Mouse (Mus musculus): ENCODE results near the gene Zfp93.
A peak's percentile ranks its signal among the peaks of the same experiment; 100 is the strongest.

Gene Zfp93

DNA sequence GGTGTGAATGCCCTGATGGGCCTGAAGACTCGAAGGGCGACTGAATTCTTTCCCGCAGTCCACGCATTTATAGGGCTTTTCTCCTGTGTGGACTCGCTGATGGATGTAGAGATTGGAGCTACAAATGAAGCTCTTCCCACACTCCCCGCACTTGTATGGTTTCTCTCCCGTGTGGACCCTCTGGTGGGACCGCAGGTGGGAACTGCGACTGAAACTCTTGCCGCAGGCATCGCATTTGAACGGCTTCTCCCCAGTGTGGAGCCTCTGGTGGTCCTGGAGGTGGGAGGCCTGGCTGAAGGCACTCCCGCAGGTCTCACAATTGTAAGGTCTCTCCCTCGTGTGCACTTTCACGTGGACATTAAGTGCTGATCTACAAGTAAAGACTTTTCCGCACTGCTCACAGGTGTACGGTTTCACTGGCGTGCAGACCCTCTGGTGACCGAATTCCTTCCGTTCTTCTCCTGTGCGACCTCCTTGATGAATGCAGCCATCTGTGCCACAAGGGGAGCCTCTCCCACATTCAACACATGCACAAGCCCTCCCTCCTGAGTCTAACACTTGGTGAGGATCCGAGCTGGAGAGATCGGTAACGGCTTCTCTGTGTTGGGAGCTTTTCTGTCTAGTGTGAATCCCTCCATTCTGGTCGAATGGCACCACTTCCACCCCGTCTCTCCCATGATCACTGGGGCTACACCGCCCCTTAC lies 21.3 kb downstream of the Zfp93 start:
- no peak for DNase-seq

DNA sequence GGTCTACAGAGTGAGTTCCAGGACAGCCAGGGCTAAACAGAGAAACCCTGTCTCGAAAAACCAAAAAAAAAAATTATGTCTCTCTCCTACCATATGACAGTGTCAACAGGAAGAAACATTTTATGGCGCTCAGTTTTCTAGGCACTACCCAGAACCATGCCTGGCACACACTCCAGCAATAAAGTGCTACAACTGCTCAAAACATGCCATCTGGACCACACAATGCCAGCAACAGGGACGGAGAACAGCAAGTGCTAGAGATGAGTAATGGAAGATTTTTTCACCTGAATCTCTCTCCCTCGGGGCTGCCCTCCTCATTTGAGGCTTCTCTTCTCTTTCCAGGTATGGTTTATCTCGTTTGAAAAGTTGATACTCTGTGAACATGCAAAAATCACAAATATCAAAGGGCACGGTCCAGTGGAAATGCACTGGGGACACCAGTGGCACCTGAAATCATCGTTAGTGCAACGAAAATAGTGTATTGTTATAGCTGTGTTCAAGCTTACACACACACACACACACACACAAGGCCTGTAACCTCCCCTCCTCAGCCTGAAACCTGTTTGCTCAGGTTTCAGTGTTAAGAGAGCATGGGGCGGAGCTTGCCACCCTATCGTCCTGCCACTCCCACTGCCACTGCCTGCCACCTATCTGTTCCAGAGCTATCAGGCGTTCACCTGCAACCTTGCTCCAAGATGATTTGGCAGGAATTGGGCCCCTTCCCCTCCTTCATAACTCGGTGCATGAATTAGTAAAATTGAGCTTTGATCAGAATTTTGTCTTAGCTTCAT lies 23.0 kb downstream of the Zfp93 start:
- DNase-seq: peak; percentile 38

DNA sequence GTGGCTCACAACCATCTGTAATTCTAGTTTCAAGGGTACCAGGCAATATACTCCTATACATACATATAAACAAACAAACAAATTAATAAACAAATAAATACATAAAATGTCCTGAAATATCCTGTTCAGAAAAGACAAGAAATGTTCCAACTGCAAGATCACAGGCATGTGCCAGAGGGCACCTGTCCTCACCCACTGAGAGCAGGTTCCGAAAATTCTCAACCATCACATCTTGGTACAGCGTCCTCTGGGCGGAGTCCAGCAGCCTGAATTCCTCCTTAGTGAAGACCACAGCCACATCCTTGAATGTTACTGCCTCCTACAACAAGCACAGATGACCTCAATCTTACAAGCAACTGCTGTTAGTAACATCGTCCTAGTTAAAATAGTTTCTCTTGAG lies 24.5 kb downstream of the Zfp93 start:
- no peak for DNase-seq

DNA sequence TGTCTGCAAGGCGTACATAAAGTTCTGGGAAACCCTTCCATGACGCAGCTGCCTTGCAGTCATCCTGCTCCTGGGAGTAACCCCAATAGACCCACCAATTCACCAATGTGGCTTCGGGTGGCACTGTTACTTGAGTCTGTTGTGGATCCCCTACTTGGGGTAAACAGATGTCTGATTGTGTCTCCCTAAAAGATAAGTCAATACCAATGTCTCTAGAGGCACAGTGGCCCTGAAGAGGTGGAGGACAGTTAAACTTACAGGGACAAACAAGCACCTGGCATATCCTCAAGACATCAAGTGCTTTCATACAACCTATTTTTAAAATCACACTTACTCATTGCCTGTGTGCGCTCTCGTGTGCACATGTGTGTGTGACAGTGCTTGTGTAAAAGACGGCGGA lies 25.2 kb downstream of the Zfp93 start:
- DNase-seq: no peak

DNA sequence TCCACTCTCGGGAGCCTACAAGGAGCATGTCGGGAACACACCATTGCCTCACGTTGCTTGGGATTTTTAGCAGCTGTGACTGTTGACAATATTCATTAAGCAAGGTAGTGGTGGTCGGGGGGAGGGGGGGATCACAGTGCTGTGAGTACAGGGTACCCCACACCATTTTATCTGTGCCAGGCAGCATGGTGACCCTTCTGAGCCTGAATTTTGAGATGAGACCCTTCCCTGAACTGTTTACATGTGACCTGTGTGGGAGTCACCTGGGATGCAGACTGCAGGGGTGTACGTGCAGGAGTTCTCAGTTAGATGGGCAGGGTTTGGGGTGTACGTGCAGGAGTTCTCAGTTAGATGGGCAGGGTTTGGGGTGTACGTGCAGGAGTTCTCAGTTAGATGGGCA lies 26.2 kb downstream of the Zfp93 start:
- no peak for DNase-seq

DNA sequence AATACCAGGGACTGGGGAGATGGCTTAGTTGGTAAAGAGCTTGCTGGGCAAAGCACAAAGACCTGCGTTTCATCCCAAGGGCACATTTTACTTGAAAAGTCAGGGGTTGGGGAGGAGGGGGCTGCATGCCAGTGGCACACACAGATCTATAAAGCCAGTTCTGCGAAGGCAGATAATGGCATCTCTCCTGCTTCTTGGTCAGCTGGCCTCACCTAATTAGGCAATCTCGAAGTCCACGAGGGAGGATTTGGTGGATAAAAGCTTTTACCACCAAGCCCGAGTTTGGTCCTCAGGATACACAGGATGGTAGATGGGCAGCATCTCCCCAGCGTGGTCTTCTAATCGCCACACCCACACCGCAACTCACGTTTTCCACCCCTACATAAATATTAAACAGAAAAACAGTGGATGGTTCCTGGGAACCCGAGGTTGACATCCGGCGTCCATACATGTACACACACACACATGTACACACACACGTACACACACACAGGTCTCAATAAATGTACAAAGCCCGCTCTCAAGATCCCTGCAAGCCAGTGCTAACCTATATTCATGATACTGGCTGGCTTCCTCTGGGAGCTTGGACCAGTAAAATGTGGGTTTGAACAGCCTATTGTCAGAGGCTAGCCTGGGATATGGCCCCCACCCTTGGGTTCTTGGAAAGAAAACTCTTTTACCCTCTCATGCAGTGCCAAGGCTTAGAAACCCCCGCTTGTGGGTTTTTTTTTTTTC lies 27.3 kb downstream of the Zfp93 start:
- DNase-seq: no peak

DNA sequence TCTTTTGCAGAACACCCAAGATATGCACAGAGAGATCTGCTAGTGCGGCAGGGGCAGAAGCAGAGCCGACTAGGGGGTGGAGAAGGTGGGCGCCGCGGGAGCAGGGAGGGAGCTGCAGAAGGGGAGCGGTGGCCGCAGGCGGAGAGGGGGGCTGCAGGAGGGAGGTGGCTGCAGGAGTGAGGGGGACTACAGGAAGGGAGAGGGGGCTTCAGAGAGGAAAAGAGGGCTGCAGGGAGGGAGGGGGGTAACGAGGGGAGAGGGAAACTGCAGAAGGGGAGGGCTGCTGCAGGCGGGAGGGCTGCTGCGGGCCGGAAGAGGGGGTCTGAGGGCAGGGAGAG lies 28.4 kb downstream of the Zfp93 start:
- no peak for DNase-seq

DNA sequence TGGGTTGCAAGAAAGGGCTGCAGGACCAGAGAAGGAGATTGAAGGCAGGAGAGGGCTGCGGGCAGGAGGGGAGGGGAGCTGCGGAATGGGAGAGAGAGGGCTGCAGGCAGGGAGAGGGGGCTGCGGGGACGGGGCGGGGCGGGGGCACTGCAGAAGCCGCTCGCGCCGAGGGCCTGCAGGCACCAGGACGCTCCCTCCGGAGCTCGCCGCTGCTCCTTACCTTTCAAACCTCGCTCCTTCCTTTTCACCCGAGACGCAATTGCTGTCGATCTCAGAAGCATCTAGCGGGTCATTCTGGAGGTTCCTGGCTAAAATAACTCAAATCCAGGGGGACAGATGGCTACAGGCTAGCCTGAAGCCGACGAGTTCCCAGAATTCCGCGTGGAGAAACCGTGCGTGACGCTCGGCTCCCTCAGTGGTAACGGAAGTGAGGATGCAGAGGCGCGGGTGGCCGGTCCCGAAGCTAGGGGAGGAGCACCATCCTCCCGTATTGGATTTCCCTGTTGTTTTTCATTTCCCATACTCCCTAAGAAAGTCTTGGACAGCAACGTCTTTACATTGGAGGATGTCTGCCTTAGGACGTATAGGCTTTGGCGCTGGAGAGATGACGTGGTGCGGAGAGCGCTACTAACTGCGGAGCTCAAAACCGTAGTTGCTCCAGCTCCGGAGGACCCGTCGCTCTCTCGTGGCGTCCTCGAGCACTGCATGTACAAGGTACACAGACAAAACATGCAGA lies 28.9 kb downstream of the Zfp93 start:
- DNase-seq: peak; percentile 92

DNA sequence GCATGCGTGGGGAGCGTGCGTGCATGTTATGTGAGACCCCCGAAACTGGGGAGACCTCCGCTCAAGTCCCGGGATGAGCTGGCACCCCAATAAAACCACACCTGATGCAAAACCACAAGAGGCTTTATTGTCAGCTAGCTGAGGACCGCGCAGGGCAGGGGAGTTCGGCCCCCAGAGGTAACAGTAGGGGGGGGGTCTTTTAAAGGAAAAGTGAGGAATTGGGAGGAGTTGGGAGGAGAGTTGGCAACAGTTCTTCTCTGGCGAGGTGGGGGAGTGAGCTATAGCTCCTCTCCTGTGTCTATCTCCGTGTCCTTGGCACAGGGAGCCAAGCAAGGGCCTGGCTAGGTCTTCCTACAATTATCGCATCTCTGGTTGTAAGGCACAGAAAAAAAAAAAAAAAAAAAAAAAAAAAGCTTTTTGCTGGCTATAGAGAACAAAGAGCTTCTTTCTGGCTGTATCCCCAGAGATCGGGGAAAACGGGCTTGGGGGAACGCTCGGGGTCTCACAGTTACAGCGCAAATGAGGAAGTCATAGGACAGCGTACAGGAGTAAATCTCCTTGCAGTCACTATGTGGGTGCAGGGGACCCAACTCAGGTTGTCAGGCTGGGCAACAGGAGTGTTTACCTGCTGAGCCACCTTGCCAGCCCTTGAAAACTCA lies 29.7 kb downstream of the Zfp93 start:
- peak; percentile 21 for DNase-seq

DNA sequence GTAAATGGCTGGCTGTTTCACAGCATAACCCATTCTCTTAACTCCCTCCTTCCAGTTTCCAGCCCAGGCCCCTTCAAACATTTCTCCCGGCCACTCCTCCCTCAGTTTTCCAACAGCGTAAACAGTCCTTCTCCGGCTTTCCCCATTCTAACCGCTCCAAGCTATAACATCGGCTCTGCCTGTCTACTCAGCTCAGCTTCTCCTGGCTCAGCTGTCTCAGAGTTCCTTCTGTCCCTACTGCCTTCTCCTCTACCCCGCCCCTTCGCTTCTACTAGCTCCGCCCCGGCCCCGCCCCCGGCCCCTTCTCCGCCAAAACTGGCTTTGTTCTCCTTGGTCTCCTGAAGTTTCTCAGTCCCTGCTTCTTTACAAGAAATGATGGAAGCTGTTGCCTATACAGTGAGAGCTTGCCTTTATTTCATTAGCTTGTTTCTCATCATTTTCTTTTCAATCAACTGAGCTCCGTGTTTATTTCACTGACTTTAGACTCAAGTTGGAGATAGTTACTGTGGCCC lies 30.6 kb downstream of the Zfp93 start, which contains the start of gene Zfp61:
Gene Zfp61, minus strand, starts transcription at position 462 of the 512 bp plus-strand sequence.
- no peak for DNase-seq

DNA sequence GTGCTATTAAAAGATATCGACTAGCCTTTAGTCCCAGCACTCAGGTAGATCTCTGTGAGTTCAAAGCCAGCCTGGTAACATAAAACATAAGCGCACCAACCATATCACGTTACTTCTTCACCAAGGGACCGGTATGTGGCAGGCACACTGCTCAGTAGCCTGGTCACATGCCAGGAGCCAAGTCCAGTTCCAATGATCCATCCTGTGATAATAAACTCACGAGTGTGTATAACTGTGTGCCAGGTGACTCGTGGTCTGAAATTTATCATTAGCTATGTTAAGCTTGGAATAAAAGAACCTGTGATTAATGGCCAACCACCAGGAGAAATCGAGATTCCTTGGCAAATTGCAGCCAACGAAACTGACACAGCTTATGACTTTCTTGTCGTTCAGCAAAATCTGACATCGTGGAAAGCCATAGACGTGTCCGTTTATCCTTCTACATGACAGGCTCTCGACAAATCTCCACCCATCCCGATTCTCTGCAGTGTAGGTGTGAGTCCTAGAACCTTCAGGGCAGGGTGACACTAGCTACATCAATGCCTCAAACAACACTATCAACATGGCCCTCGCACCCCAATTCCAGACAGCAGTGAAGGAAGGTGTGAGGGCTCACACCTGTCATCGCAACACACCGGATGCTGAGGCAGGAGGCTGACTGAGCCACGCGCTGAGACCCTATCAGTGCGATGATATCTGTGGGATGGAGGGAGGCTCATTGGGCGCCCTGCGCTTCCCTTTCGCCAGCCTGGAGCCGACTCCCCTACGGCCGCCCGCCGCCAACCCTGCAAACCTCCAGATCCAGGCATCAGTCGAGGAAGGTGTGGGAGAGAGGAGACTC lies 45.7 kb downstream of the Zfp93 start:
- DNase-seq: peak; percentile 21

DNA sequence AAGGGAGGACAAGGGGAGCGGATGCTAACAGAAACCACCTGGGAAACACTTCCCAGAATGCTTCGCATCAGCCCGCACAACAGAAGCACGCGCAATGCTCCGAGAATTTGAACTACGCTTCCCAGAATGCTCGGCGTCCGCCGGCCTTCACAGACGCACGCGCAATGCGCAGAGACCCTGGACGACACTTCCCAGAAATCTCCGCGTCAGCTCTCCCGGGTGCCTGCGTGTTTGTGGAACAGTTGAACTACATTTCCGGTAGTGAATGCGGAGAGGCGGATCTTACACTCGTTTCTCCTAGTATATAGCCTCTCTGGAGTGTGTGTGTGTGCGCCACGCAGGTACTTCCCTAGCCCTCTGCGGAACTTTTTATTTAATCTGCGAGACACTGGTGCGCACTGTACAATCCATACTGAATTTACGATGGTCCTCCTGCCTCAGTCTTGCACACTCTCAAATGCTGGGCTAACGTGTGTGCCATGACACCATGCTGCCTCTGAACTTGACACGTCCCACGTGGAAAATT lies 46.4 kb downstream of the Zfp93 start, which contains the start of gene Zfp94:
Gene Zfp94, minus strand, starts transcription at position 100 of the 526 bp plus-strand sequence.
- DNase-seq: peak; percentile 96

DNA sequence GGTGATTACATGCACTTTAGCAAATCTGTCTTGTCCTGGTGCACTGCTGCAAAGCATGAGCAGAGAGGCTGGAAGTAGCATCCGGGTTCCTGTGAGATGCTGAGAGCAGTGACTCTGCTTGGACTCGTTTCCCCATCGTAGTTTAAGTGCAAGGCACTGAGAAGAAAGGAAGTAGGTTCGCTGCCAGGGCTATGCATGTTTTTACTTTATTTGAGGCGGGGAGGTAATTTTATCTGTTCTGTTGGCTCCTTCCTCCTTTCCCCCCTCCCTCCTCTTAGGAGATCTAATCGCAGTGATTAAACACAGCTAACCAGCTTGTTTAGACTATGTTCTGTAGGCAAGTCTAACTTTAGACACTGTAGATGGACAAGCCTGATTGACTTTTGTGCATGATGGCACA lies 48.7 kb downstream of the Zfp93 start:
- no peak for DNase-seq

DNA sequence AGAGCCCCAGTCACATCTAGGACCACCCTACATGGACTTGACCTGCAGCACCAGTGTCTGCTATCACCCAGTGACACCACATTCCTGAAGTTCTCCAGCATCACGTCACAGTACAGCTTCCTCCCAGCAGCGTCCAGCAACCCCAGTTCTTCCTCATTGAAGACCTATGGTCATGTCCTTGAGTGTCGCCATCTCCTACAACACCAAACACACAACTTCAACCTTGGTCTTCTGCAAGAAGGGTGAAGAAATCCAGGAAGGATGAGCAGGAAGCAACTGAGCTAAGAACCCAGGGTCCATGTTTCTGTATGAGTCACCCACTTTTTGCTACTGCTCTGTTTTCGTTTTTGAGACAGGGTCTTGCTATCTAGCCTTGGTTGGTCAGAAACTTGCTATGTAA lies 52.4 kb downstream of the Zfp93 start:
- no peak for DNase-seq

DNA sequence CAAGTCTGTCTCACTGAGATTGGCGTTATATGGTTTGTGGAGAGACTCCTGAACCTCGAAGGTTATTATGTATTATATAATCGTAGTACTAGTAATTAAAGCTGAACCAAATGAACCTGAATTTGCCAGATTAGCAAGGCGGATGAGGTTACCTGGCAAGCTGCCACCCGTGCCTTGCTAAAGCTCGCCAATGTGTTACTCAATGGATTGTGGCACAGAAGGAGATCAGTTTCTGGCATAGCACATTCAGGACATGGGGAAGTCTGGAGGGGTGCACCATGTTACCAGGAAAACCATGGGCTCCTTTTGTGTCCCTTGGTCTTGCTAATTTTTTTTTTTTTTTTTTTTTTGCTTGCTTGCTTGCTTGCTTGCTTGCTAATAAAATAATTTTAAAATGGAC lies 55.0 kb downstream of the Zfp93 start:
- no peak for DNase-seq

DNA sequence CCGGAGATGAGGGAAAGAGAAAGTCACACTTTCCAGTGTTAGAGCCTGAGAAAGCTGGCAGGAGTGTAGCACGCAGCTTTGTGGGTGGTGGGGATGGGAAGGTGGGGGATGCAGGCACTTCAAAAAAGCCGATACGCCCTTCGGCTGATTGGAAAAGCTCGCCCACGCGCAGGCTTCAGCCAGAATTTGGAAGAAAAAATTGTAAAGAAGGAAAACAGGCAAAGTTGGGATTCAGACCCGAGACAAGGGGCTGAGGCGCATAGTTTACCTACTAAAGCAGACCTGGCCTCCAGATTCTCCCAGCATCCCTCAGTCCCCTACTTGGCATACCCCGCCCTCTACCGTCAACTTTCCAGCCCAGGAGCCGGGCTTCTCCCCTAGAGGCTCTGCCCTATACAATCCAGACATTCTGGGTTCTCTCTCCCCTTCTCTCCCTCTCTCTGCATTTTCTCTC lies 55.5 kb downstream of the Zfp93 start:
- peak; percentile 44 for DNase-seq

DNA sequence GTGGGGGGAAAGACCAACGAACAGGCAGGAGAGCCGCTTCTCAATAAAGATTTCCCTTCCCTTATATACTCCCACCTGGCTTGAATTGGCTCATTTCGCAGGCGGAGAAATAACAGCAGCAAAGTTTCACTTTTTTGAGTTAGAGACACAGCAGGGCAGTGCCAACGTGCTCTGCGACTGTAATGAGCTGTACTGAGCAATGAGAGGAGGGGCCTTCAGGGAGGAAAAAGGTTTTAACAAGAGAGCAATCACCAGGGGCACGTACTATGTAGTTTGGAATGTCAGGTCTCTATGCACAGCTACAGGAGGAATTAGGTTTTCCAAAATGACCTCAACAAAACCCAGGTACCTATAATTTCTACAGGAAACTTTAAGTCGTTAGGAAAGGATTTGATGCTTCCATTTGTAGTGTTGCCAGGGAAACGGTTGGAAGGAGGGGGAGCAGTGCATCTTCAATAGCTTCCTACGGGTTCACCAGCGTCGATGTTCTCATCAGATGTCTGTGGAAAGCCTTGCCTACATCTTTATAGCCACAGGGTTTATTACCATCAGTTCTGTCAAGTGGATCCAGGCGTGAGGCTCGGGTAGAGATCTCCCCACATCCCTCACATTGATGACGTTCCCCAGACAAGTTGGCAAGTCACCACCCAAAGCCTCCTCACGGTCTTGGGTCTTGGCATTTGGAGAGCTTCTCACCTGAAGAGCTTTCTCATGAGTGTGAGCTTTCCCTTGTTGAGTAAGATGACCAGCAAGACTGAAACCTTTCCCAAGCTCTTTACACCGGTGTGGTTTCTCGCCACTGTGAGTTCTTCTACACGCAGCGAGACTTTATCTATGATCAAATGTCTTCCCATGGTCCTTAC lies 56.3 kb downstream of the Zfp93 start:
- no peak for DNase-seq
